Mouse (Mus musculus): ENCODE results near the gene Sp7.

GRCm38 (mm10) chr15:102411077-102411476, 44.1 kb upstream of the Sp7 start:
- TF ChIP-seq CTCF (IDR thresholded peaks at IDR 0.05; ENCODE audit: low read depth) = no peak
- TF ChIP-seq EP300 (optimal IDR thresholded peaks at IDR 0.05) = no peak
